Mouse (Mus musculus): ENCODE data around the gene March2. TPM values are rescaled to one million over a fixed set of nuclear protein-coding genes. Genes with fewer than 3 reads are reported as not detected.
"Not testable (repeated sequence)": the region's sequence is repeated elsewhere in the genome, so short reads cannot be mapped to it uniquely, and the experiment has no call there.

The March2 gene
- 100 to 1,000 TPM in 1 of 2 experiments, 10 to 100 TPM in 1; 92.9 to 119 TPM for total RNA-seq (2021)
- long read RNA-seq, experiment 1, transcript March2-203 (5 exons, 1,398 nt): major isoform, 236 of 309 reads
- long read RNA-seq, experiment 1, transcript March2-206 (4 exons, 2,566 nt): minor isoform, 6 of 309 reads
- long read RNA-seq, experiment 1, transcript March2-205 (5 exons, 1,418 nt): minor isoform, 9 of 309 reads
- long read RNA-seq, experiment 1, partial matches to known transcripts: 10 of 309 reads
- long read RNA-seq, experiment 1, other reads (novel, unspliced or antisense): 46 of 309 reads
- long read RNA-seq, experiment 2, transcript March2-205 (5 exons, 1,418 nt): minor isoform, 6 of 105 reads
- long read RNA-seq, experiment 2, transcript March2-203 (5 exons, 1,398 nt): major isoform, 77 of 105 reads
- long read RNA-seq, experiment 2, partial matches to known transcripts: 2 of 105 reads
- long read RNA-seq, experiment 2, other reads (novel, unspliced or antisense): 19 of 105 reads

- peak; percentile 98 for DNase-seq
Measured at GRCm38 (mm10) chr17:33718384-33718881, at the start of gene March2. Gene March2 (minus strand): TSS chr17:33718670.

DNA sequence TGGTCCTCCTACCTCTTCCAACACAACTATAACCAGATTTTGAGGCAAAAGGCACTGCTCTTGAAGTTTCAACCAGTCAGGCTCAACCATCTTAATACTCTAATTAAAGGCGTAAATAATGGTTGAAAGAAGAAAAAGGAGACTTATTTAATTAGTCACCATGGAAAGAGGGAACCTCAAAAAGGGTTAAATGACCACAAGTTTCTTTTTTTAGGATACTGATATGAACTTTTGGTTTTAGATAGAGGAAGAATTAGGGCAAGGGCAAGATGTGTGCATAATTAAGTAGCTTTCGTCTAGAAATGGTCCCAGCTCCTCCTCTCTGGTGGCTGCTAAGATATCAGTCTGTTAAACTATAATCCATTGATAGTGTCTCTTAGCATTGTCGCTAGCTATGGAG is 47.9 kb upstream of the March2 start:
- no peak for DNase-seq

GRCm38 (mm10) chr17:33760255-33761165 is 42.0 kb upstream of the March2 start, which contains the start of gene Rab11b:
Gene Rab11b (minus strand): TSS chr17:33760530.
- DNase-seq: peak; percentile 99

DNA sequence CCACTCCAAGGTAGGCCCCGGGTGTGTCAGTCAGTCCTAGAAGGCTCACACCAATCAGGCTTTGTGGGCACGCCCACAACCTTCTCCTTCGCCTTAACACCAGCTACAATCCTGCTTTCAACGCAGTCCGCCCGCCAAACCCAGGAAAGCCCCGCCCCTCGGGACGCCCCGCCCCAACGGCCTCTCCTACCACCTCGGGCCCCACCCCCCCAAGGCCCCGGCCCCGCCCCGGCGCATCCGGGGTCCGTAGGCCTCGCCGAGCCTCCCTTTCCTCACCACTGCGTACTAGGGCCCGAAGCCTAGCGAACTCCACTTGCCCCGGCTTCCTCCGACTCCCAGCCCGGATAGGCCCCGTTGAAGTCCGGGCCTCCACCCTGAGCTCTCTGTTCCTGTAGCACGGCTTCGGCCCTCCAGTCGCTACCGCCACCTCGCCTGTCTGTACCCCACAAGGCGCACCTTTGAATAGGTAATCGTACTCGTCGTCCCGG is 41.3 kb upstream of the March2 start:
- DNase-seq: peak; percentile 98 to 100

- DNase-seq: peak; percentile 63 to 75
Measured at GRCm38 (mm10) chr17:33757231-33757630, 38.8 kb upstream of the March2 start.

- DNase-seq: peak; percentile 20 to 52
Measured at GRCm38 (mm10) chr17:33756108-33756790, 37.8 kb upstream of the March2 start.

DNA sequence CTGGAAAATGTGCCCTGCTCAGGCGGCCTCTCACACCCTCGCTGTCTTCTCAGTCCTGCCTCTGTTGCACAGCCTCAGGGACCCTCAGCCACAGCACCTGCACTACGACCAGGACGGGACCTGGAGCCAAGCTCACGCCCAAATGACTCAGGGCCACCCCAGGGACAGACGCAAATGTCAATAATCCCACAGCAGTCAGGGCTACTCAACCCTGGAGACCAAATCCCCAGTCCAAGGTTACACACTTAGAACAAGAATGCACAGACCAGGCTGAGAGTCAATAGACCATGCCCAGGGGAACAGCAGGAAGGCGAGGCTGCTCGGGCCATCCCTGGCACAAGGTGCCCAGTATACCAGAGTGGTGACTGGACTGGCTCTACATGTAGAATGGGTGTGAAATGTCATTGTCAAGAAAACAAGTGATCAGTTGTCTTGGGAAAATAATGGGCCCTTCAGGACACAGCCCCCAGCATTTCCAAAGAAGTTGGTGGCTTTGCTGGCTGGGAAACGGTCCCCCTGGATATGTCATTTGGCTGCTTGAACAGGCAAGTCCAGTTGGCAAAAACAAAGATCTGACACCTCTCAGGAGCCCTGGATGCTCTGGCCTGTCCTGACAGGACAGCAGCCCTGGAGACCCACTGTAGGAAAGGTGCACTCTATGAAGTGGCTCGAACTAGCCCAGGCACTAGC is 37.1 kb upstream of the March2 start:
- peak; percentile 77 to 82 for DNase-seq

- no peak for DNase-seq
Measured at GRCm38 (mm10) chr17:33754656-33755055, 36.2 kb upstream of the March2 start.

DNA sequence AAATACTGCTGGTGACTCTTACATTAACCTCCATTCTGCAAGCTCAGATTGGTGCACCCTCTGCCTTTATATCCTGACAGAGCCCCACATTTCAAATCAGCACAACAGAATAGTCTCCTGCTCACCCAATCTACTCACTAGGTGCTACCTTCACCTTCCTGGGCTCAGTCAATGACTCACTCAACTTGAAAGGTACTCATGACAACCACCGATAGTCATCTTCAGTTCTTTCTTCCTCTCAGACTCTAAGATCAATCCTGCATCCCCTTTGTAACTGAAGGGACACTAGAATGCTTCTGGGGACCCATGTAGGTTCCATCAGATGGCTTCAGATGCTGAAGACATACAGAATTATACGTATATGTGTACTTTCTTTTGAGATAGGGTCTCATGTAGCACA is 33.8 kb upstream of the March2 start:
- no peak for DNase-seq

- no peak for DNase-seq
Measured at GRCm38 (mm10) chr17:33751181-33751580, 32.7 kb upstream of the March2 start.

DNA sequence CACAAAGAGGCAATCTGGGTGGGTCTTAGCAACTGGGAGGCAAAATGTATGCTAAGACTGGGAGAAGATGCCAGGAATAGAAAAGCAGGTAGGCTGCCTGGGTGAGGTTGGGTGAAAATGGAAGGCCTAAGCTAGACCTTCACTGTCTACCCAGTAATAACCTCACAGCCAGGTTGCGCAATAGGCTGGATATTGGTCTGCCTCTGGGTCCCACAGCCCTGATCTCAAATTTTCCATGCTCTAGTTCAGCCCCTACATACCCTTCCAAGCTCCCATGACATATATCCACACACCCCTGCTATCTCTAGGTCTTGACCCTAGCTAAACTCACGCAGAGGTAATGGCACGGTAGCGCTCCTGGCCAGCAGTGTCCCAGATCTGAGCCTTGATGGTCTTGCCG is 31.0 kb upstream of the March2 start:
- peak; percentile 54 to 55 for DNase-seq

DNA sequence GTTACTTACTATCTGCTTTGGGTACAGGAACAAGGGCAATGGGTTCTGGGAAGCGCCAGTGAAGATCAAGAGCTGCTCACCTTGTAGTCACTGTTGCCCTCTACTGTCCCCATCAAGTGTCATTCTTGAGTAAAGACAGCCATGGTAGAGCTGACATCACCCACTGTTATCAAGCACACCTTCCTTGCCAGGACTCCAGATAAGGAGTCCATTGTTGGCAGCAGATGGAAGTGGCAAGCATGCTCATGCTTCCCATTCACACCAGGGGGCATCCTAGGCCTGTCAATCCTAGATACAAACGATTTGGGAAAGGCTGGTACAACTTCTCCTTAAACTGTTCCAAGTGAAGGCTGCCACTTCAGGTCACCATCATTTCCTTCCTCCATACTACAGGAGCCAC is 27.5 kb upstream of the March2 start:
- peak; percentile 36 to 56 for DNase-seq

DNA sequence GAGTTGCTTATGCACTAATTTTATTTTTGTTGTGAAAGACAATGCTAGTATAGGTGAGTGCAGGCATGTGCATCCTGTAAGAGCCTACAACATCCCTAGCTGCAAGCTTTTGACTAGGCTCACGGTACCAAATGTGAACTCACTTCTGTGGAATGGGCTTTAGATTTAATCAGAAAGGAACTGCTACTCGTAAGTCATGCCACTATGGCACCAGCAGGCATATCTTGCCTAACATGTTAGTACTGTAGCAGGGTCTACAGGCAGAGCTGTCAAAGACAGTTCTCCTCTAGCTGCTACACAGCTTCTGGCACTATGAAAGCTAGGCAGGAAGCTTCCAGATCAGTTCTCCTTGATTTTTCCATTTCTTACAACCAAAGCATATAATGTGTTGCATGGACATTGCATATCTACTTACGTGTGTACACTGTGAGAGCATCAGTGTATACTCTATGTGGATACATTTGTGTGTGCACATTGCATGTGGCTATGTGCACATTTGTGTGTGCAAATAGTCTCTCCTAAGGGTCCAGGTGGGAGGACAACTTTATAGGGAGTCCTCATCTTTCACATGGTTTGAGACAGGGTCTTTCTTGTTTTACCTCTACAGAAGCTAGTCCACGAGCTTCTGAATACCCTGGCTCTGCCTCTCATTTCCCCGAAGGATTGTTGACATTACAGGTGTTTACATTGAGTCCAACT is 26.4 kb upstream of the March2 start:
- DNase-seq: no peak

DNA sequence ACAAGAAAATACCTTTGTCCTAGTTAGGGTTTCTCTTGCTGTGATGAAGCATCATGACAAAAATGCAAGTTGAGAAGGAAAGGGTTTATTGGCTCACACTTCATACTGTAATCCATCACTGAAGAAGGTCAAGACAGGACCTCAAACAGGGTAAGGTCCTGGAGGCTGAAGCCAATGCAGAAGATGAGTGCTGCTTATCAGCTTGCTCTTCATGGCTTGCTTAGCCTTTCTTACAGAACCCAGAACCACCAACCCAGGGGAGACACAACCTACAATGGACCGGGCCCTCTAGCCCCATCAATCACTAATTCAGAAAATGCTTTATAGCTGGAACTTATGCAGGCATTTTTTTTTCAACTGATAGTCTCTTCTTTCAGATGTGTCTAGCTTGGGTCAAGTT is 23.9 kb upstream of the March2 start:
- DNase-seq: no peak

- not testable (repeated sequence) for DNase-seq
Measured at GRCm38 (mm10) chr17:33733526-33733925, 15.1 kb upstream of the March2 start.

GRCm38 (mm10) chr17:33732556-33733083 is 14.2 kb upstream of the March2 start:
- not testable (repeated sequence) for DNase-seq

DNA sequence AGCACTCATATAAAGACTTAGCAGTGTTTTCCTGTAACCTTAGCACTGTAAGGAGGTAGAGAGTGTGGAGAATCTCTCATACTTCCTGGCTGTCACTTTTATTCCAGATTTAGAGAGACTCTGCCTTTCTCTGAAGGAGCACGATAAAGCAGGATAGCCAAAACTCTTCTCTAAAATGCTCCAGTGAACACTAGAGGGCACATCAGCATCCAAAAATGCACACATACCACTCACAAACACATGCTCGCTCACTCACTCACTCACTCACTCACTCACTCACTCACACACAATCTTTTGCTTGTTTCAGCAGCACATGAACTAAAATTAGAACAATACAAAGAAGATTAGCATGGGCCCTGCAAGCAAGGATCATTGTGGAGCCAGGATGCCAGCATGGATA is 10.7 kb upstream of the March2 start:
- no peak for DNase-seq

DNA sequence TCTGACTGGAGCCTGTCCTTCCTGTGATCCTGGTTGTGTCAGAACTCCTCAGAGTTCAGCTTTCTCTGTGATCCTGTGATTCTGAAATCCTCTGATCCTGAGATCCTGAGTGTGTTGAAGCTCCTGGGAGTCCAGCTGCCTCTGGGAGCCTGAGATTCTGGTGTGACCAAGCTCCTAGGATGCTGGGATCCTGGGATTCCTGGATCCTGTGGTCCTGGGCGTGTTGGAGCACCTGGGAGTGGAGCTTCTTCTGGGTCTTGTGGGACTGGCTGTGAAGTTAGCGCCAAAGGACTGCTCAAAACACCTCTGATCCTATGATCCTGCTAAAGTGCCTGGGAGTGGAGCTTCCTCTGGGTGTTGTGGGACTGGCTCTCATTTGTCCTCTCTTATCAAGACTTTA is 9.9 kb upstream of the March2 start:
- no peak for DNase-seq

GRCm38 (mm10) chr17:33719736-33720378 is 1.4 kb upstream of the March2 start:
- no peak for DNase-seq
